Mouse (Mus musculus) effector memory CD4-positive, alpha-beta T cell, adult 5 months (primary cell): ENCODE measurements around the gene Pkhd1. TPM values are rescaled to one million over a fixed set of nuclear protein-coding genes. Genes with fewer than 3 reads are reported as not detected.

ENCODE experiments used
- polyA plus RNA-seq: library from polyadenylated mRNA; unstranded; fragments of 100-300 nt; shearing (Covaris generic); gene quantifications from one replicate; pipeline ENCODE4 v1.2.1, GENCODE M21; 2017

Pkhd1 gene
- polyA plus RNA-seq = 0.20 TPM

DNA sequence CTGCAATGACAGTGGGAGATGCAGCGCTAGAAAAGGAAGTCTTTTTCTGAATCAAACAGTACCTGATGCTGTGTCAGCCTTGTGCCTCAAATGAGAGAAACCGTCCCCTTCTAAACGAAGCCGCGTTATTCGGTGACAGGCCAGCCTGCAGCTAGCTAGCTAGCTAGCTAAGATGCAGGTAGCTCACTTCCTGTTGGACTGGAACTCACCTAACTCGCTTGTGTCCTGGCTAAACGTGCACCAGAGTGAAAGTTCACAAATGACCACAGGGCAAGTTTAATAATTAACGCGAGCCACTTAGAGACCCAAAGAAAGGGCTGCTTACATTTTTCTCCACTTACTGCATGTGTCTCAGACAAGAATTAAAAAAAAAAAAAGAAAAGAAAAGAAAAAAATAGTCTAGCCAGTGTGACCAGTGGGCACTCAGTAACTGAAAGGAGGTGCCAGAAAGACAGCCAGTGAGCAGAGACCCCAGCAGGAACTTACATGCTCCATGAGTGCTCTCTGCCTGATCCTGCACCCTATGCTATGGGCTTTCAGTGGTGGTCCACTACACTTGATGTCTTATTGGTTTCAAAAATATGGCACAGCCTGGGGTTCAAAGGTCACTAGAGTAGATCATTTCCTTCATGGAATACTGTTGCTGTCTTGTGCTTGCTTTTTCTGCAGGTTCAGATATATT is at the start of gene Pkhd1:
Pkhd1 (minus strand) TSS at position 216 of the 682 bp plus-strand sequence.

Other genes starting within 250 kb of the Pkhd1 start
- gene Il17a, start 112.8 kb upstream of the Pkhd1 start, polyA plus RNA-seq = not detected
- not detected for gene Il17f, start 172.6 kb upstream of the Pkhd1 start, polyA plus RNA-seq
- 33.6 TPM for gene Mcm3, start 202.2 kb upstream of the Pkhd1 start, polyA plus RNA-seq